Mouse (Mus musculus) hindbrain, embryonic 14.5 days (tissue): Measurements from ENCODE around the gene Hax1. TPM values are rescaled to one million over a fixed set of nuclear protein-coding genes. Genes with fewer than 3 reads are reported as not detected.
A peak's percentile ranks its signal among the peaks of the same experiment; 100 is the strongest.

Experiments
- ATAC-seq: fragments of 200-750 bp; cut with Nextera tagmentation; 2 replicates; pipeline ENCODE4 v1.8.0; 2017; ENCODE audit warnings: moderate number of reproducible peaks, mild to moderate bottlenecking, moderate TSS enrichment, moderate library complexity; ENCODE audit not compliant: low FRiP score
- DNase-seq: peaks from one replicate; pipeline ENCODE4 v3.0.0-alpha.2; 2015; ENCODE audit warnings: low spot score
- H3K27ac ChIP-seq: fragments of 300-500 bp; sonication (generic); 2 replicates; pipeline ENCODE4 v1.5.1; 2014; ENCODE audit warnings: mild to moderate bottlenecking, moderate library complexity
- H3K27me3 ChIP-seq: fragments of 300-500 bp; sonication (generic); 2 replicates; pipeline ENCODE4 v1.6.1; 2014; ENCODE audit warnings: mild to moderate bottlenecking, low read length, mixed read lengths; ENCODE audit not compliant: control insufficient read depth, insufficient read depth
- H3K36me3 ChIP-seq: fragments of 300-500 bp; sonication (generic); replicated peaks from 2 replicates; pipeline ENCODE4 v1.6.1; 2014; ENCODE audit not compliant: control insufficient read depth, insufficient read depth
- H3K4me1 ChIP-seq: fragments of 300-500 bp; sonication (generic); replicated peaks from 2 replicates; pipeline ENCODE4 v1.6.1; 2014; ENCODE audit warnings: antibody characterized with exemption, low read length, mixed read lengths; ENCODE audit not compliant: control insufficient read depth, insufficient read depth
- H3K4me2 ChIP-seq: fragments of 300-500 bp; sonication (generic); replicated peaks from 2 replicates; pipeline ENCODE4 v1.6.1; 2014; ENCODE audit warnings: mild to moderate bottlenecking, moderate library complexity
- H3K4me3 ChIP-seq: fragments of 300-500 bp; sonication (generic); replicated peaks from 2 replicates; pipeline ENCODE4 v1.5.1; 2014; ENCODE audit warnings: mild to moderate bottlenecking, low read length
- H3K9ac ChIP-seq: fragments of 300-500 bp; sonication (generic); 2 replicates; pipeline ENCODE4 v1.6.1; 2014
- H3K9me3 ChIP-seq: fragments of 300-500 bp; sonication (generic); 2 replicates; pipeline ENCODE4 v1.6.1; 2016; ENCODE audit warnings: low read length; ENCODE audit not compliant: control insufficient read depth
- WGBS: fragments of 180-500 bp; shearing (Covaris S2); extraction: QIAGEN DNeasy Blood & Tissue Kit; methylation state at CpG from one replicate; pipeline ENCODE4 v1.1.7; 2014; 5-methylcytosine and 5-hydroxymethylcytosine counted together
- polyA plus RNA-seq: library from polyadenylated mRNA; unstranded; fragments of >200 nt; fragmentation: Nextera tagmentation; extraction: Ambion mirVana; gene quantifications from 2 replicates; pipeline ENCODE4 v1.2.1, GENCODE M21; 2014

Gene Hax1
- polyA plus RNA-seq, 1 experiment from 2014 or later, result 105 TPM

DNA sequence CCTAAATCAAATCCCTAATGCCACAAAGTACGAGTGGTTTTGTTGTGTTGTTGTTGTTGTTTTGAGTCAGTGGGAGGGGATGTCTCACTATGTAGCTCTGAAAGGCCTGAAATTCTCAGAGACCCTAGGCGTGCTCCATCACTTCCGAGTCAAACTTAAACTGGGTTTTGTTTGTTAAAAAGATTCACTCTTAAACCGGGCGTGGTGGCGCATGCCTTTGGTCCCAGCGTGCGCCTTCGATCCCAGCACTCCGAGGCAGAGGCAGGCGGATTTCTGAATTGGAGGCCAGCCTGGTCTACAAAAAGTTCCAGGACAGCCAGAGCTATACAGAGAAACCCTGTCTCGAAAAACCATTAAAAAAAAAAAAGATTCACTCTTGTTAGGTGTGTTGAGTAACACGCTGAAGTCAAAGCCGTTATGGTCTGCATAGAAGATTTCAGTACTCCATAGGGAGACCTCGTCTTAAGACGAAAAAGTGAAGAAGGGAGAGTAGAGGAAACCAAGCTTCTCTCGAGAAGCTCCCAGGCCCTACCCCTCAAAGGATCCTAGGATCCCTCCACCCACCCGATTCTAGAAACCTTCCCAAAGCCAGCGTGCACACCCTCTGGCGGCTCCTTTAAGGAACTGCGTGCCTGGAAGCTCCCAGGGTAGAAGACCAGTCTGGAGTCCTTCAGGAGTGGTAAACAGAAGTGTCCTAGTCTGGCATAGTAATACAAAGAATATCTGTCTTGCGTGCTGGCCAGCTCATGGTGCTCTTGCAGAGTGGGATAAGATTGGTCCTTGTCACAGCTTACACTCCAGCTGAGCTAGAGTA, 34.4 kb downstream of the Hax1 start:
- peak; percentile 77 for DNase-seq
- H3K27ac ChIP-seq, result peak overlapping the region; percentile 90
- no peak for ATAC-seq
- peak overlapping the region; percentile 93 for H3K9ac ChIP-seq
- peak overlapping the region; percentile 92 for H3K4me3 ChIP-seq
- no peaks in the 10 kb centered on the region for H3K36me3 ChIP-seq
- H3K4me2 ChIP-seq, result peak overlapping the region; percentile 95
- WGBS, result 36% methylated on average over 22 of the region's 22 CpGs
- H3K9me3 ChIP-seq, result no peaks in the 10 kb centered on the region
- peaks cover 41% of the 10 kb centered on the region for H3K4me1 ChIP-seq
- no peaks in the 10 kb centered on the region for H3K27me3 ChIP-seq

DNA sequence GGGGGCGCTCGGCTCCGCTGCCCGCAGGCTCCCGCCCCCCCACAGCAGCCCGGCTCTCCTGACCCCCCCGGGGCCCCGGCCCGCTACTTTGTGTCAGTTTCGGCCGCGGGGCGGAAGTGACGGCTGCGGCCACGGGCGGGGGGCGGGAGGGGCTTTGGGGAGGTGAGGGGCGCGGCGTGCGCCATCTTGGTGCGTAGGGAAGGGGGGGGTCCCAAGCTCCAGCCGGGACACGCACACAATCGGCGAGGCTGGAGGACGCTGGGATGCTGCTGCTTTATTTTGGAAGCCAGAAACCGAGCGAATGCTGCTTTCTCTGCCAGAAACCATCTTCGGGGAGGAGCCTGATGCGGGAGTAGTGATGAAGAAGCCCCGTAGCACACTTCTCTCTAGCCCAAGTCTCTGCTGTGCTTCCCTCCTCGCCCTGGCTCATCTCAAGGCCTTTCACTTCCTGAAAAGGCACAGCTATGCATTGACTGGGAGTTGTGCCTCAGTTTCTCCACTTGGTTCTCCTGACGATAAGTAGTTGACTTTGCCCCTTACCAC, 35.3 kb downstream of the Hax1 start, which contains the start of gene Atp8b2:
Atp8b2 (minus strand) TSS at position 288 of the 543 bp plus-strand sequence.
- WGBS, result under 1% methylated on average over 21 of the region's 35 CpGs
- H3K27ac ChIP-seq, result peak within 1 kb of the TSS; percentile 90
- no peaks in the 10 kb centered on the region for H3K9me3 ChIP-seq
- H3K36me3 ChIP-seq, result peaks cover 5% of the 10 kb centered on the region
- peaks cover 42% of the 10 kb centered on the region for H3K4me1 ChIP-seq
- peak within 1 kb of the TSS; percentile 92 for H3K4me3 ChIP-seq
- H3K27me3 ChIP-seq, result no peaks in the 10 kb centered on the region
- peak within 1 kb of the TSS; percentile 95 for H3K4me2 ChIP-seq
- peak within 1 kb of the TSS; percentile 93 for H3K9ac ChIP-seq
- DNase-seq (peak; percentile 72), ATAC-seq (peak; percentile 80)

- peak overlapping the region; percentile 95 for H3K4me2 ChIP-seq
- H3K36me3 ChIP-seq, result peaks cover 10% of the 10 kb centered on the region
- no peaks in the 10 kb centered on the region for H3K9me3 ChIP-seq
- peak overlapping the region; percentile 90 for H3K27ac ChIP-seq
- no peaks in the 10 kb centered on the region for H3K27me3 ChIP-seq
- 0% methylated on average over 30 of the region's 30 CpGs for WGBS
- H3K4me3 ChIP-seq, result peak overlapping the region; percentile 92
- H3K9ac ChIP-seq, result peak overlapping the region; percentile 93
- DNase-seq (peak; percentile 33), ATAC-seq (peak; percentile 38)
- H3K4me1 ChIP-seq, result peaks cover 42% of the 10 kb centered on the region
These were observed 35.8 kb downstream of the Hax1 start for GRCm38 (mm10) chr3:89962751-89963220.

- Histone ChIP-seq H3K36me3 (peaks cover 16% of the 10 kb centered on the region), H3K27ac (peak overlapping the region; percentile 90), H3K9ac (peak overlapping the region; percentile 93), H3K4me1 (peaks cover 42% of the 10 kb centered on the region), H3K4me2 (peak overlapping the region; percentile 95), H3K4me3 (peak overlapping the region; percentile 92), H3K27me3 (no peaks in the 10 kb centered on the region), H3K9me3 (no peaks in the 10 kb centered on the region)
- ATAC-seq, result no peak
- WGBS, result 9% methylated on average over 14 of the region's 14 CpGs
- no peak for DNase-seq
These were observed 36.4 kb downstream of the Hax1 start for GRCm38 (mm10) chr3:89962059-89962750.

DNA sequence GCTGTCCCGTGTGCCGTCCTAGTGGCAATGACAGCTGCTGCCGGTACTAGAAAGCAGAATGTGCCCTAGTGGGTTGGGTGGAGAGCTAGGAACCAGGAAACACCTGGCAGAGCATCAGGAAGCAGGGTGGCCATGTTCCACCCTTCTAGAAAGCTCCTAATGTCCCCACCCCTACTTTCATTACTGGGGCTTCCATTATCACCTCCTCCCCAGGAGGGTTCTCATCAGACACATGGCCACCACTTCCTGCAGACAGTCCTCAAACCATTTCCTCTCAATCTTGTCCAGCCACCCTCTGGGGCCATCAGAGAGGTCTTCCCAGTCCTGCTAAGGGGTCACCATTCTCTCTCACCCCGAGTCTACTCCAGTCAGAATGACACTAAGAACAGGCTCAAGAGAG, 37.1 kb downstream of the Hax1 start:
- Histone ChIP-seq H3K36me3 (peaks cover 24% of the 10 kb centered on the region), H3K9me3 (no peaks in the 10 kb centered on the region), H3K4me2 (peak overlapping the region; percentile 95), H3K27ac (no peak overlapping the region), H3K9ac (peak overlapping the region; percentile 93), H3K27me3 (no peaks in the 10 kb centered on the region), H3K4me1 (peaks cover 42% of the 10 kb centered on the region), H3K4me3 (peak overlapping the region; percentile 92)
- DNase-seq (no peak), ATAC-seq (no peak)
- 46% methylated on average over 4 of the region's 4 CpGs for WGBS

- Histone ChIP-seq H3K27ac (peak overlapping the region; percentile 70), H3K4me3 (peak overlapping the region; percentile 92), H3K9me3 (no peaks in the 10 kb centered on the region), H3K4me1 (peaks cover 42% of the 10 kb centered on the region), H3K27me3 (no peaks in the 10 kb centered on the region), H3K9ac (peak overlapping the region; percentile 93), H3K36me3 (peaks cover 34% of the 10 kb centered on the region), H3K4me2 (peak overlapping the region; percentile 95)
- WGBS, result under 1% methylated on average over 30 of the region's 30 CpGs
- peak; percentile 89 for ATAC-seq
- DNase-seq, result peak; percentile 89
These were observed 38.1 kb downstream of the Hax1 start for GRCm38 (mm10) chr3:89960469-89960868.

- Histone ChIP-seq H3K36me3 (peaks cover 43% of the 10 kb centered on the region), H3K9ac (peak overlapping the region; percentile 93), H3K4me2 (peak overlapping the region; percentile 95), H3K9me3 (no peaks in the 10 kb centered on the region), H3K4me1 (peaks cover 34% of the 10 kb centered on the region), H3K27me3 (no peaks in the 10 kb centered on the region), H3K4me3 (peak overlapping the region; percentile 92), H3K27ac (no peak overlapping the region)
- peak; percentile 36 for DNase-seq
- 69% methylated on average over 4 of the region's 4 CpGs for WGBS
- no peak for ATAC-seq
These were observed 39.1 kb downstream of the Hax1 start for GRCm38 (mm10) chr3:89959435-89959834.

GRCm38 (mm10) chr3:89957880-89958279, 40.7 kb downstream of the Hax1 start:
- Histone ChIP-seq H3K9ac (no peak overlapping the region), H3K36me3 (peaks cover 58% of the 10 kb centered on the region), H3K27me3 (no peaks in the 10 kb centered on the region), H3K4me3 (no peak overlapping the region), H3K9me3 (no peaks in the 10 kb centered on the region), H3K4me1 (peaks cover 31% of the 10 kb centered on the region), H3K27ac (no peak overlapping the region), H3K4me2 (no peak overlapping the region)
- no peak for DNase-seq
- 98% methylated on average over 9 of the region's 9 CpGs for WGBS
- ATAC-seq, result no peak
